Mouse (Mus musculus) lung, postnatal 25 days (tissue): Measurements from ENCODE around the gene Slc6a19.

Source experiments
- DNase-seq: peaks from one replicate; pipeline ENCODE4 v3.0.0; 2022; ENCODE audit warnings: low spot score

Gene Slc6a19

DNA sequence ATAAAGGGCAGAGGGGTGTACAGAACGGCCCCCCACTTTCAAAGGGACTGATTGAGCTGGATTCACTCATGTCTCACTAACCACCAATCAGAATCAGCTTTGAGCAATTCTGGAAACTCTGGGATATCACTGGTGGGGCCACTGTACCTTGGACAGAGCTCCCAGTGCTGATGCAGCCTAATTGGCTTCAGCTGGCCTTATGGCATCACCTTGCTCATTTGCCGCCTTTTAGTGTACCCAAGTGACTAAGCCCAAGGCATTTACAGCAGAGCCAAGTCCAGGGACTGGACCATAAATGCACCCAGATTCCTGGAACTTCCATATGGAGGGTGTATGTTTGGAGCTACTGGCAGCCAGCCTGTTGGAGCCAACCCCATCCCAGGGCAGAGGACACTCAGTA is 45.7 kb downstream of the Slc6a19 start:
- no peak for DNase-seq

DNA sequence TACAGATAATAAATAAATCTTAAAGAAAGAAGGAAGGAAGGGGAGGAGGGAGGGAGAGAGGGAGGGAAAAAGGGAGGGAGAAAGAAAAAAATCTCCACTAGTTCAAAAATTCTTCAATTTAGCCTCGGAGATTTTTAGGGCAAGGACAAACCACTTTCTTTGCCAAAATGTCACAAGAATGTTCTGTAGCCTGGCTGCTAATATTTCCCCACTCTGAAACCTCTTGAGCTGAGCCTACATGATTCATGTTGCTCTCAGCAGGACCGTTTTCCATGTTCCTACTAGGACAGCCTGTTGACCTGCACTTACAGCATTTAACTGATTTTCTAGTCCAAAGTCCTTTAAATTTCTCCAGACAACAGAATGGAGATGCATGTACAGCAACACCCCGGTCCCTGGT is 49.7 kb downstream of the Slc6a19 start:
- DNase-seq, result no peak

DNA sequence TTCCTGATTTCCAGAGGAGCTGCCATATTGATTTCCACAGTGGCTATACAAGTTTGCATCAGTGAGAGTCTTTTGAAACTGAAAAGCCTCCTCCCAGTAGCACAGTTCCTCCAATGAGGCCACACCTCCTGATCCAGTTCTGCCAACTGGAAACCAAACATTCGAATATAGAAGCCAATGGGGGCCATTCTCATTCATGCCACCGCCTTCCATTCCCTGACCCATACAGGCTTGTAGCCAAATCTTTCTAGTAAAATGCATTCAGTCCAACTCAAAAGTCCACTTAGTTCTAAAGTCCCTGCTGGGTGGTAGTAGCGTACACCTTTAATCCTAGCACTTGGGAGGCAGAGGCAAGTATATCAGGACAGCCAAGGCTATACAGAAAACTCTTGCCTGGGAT is 51.4 kb downstream of the Slc6a19 start:
- no peak for DNase-seq

GRCm38 (mm10) chr13:73646397-73647087 is 58.1 kb downstream of the Slc6a19 start:
- peak; percentile 37 for DNase-seq

DNA sequence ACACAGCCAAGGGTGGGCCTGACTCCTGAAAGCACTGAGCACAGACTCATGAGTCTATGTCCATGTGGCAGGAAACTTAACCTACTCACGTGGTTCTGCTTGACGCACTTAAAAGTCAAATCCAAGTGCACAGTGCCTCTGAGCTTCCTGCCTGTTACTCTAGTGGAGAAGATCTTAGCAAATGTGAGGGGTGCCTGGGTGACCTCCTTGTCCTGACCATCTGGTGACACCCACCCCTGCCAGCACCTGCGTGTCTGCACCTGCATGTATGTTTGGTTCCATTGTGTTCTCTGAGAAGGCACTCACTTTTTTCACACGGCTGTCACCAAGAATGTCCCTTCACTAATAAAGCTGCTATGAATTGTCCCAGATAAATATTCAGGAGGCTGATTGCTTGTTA is 63.4 kb downstream of the Slc6a19 start:
- DNase-seq, result no peak

DNA sequence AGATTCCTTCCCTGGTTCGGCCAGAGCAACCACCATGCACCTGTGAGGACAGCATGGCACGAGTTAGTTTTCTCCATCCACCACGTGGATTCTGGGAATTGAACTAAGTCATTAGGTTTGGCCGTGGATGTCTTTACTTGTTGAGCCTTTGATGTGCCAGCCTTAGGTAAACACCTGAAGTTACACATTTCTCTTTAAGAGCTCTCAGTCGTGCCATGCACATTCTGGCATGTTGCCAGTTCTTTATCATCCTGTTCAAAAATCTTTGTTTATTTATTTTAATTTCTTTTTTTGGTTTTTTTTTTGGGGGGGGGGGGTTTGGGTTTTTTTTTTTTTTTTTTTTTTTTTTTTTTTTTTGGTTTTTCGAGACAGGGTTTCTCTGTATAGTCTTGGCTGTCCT is 66.8 kb downstream of the Slc6a19 start:
- DNase-seq, result no peak

DNA sequence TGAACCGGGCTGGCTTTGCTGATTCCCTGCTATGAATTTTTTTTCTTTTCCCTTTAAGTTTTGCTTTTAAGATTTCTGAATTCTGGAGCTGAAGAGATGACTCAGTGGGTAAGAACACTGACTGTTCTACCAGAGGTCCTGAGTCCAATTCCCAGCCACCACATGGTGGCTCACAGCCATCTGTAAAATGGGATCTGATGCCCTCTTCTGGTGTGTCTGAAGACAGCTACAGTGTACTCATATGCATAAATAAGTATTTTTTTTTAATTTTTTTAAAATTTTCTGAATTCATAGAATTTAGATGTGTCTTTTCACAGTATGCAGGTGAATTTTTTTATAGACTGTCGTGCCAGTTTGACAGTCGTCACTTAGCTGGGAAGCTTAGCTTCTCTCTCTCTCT is 72.8 kb downstream of the Slc6a19 start:
- DNase-seq, result no peak
